In genomic region chr1:181889670-181890069, GRCm38 (mm10) we compare ENCODE assay signal across 17 mouse cellular contexts.
"Had no signal": no experiment of that assay in that cellular context is flagged by ENCODE, and none has a peak within 500 bp of the region (broad histone marks: within the 10 kb centered on the region; RNA-seq: fewer than 3 reads in every experiment).

No protein-coding gene starts in this region.

- H3K27me3 ChIP-seq: liver, embryonic 12.5 days; neural tube, embryonic 13.5 days; neural tube, embryonic 15.5 days had no signal

- H3K4me2 ChIP-seq: liver, embryonic 12.5 days; lung, embryonic 14.5 days; midbrain, embryonic 12.5 days; neural tube, embryonic 13.5 days had no signal

- DNase-seq: lung, embryonic 14.5 days; lung, postnatal 10 days; retina, postnatal 1 day; right cerebral cortex, adult 18-20 months; right cerebral cortex, postnatal 25 days; right cerebral cortex, postnatal 4 days; spleen, adult 18-20 months; thymus, adult 18-20 months; thymus, postnatal 14 days; thymus, postnatal 36 days had no signal

- H3K27ac ChIP-seq: liver, embryonic 12.5 days; liver, embryonic 14.5 days; midbrain, embryonic 12.5 days; neural tube, embryonic 13.5 days; neural tube, embryonic 15.5 days had no signal

- H3K9me3 ChIP-seq: liver, embryonic 12.5 days; midbrain, embryonic 10.5 days; midbrain, embryonic 12.5 days; neural tube, embryonic 13.5 days; neural tube, embryonic 15.5 days had no signal

- H3K4me3 ChIP-seq: liver, embryonic 12.5 days; midbrain, embryonic 10.5 days; midbrain, embryonic 12.5 days; myocyte; neural tube, embryonic 13.5 days; neural tube, embryonic 15.5 days had no signal

- H3K9ac ChIP-seq: liver, embryonic 12.5 days; liver, embryonic 14.5 days; lung, embryonic 14.5 days; midbrain, embryonic 12.5 days; neural tube, embryonic 13.5 days; neural tube, embryonic 15.5 days had no signal

- H3K4me1 ChIP-seq: liver, embryonic 12.5 days had no signal

- H3K36me3 ChIP-seq: liver, embryonic 12.5 days; midbrain, embryonic 10.5 days; midbrain, embryonic 12.5 days; neural tube, embryonic 13.5 days; neural tube, embryonic 15.5 days had no signal
